Mouse (Mus musculus): ENCODE results near the gene Gm12394.
"Not testable (repeated sequence)": the region's sequence is repeated elsewhere in the genome, so short reads cannot be mapped to it uniquely, and the experiment has no call there.

DNA sequence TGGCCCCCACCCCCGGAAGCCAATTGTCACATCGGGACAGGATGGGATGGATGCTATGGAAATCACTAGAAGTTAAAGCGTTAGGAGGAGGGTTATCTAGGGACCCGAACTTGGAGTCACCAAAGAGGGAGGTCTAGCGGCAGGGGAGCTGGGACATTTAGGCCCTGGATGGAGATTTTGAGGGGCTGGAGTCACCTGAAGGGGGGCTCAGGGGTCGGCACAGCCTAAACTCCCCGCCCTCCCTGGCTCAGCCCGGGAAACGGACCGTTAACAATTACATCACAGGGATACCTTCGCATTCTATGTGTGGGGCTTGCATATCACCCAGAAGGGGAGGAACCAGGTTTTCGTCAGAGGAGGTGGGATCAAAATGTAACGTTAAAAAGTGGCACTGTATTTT is 121.3 kb downstream of the Gm12394 start, which contains the start of gene 4930578G10Rik:
- not testable (repeated sequence) for TF ChIP-seq CTCF (IDR thresholded peaks at IDR 0.05; ENCODE audit: insufficient read depth, low read length); POLR2A (IDR thresholded peaks at IDR 0.05; ENCODE audit: borderline replicate concordance, extremely low read depth, low read depth, low read length)

Measured in lung, adult 2 months (tissue).